Mouse (Mus musculus) heart, embryonic 15.5 days (tissue): ENCODE measurements around the gene Mrpl37. TPM values are rescaled to one million over a fixed set of nuclear protein-coding genes. Genes with fewer than 3 reads are reported as not detected.

ENCODE experiments used
- ATAC-seq: fragments of 200-750 bp; cut with Nextera tagmentation; replicated peaks from 2 replicates; pipeline ENCODE4 v1.8.0; 2017; ENCODE audit warnings: low read depth, moderate TSS enrichment; ENCODE audit not compliant: insufficient number of reproducible peaks, insufficient read depth, low FRiP score
- H3K27ac ChIP-seq: fragments of 300-500 bp; sonication (generic); 2 replicates; pipeline ENCODE4 v1.5.1; 2015; ENCODE audit warnings: mild to moderate bottlenecking, inconsistent platforms
- H3K27me3 ChIP-seq: fragments of 300-500 bp; sonication (generic); 2 replicates; pipeline ENCODE4 v1.6.1; 2015; ENCODE audit warnings: inconsistent platforms
- H3K36me3 ChIP-seq: fragments of 300-500 bp; sonication (generic); 2 replicates; pipeline ENCODE4 v1.6.1; 2015; ENCODE audit warnings: mild to moderate bottlenecking, inconsistent platforms
- H3K4me1 ChIP-seq: fragments of 300-500 bp; sonication (generic); replicated peaks from 2 replicates; pipeline ENCODE4 v1.6.1; 2015; ENCODE audit warnings: inconsistent platforms
- H3K4me2 ChIP-seq: fragments of 300-500 bp; sonication (generic); 2 replicates; pipeline ENCODE4 v1.6.1; 2015; ENCODE audit warnings: inconsistent platforms, mild to moderate bottlenecking, moderate library complexity
- H3K4me3 ChIP-seq: fragments of 300-500 bp; sonication (generic); 2 replicates; pipeline ENCODE4 v1.5.1; 2015; ENCODE audit warnings: mild to moderate bottlenecking, inconsistent platforms
- H3K9ac ChIP-seq: fragments of 300-500 bp; sonication (generic); 2 replicates; pipeline ENCODE4 v1.6.1; 2015; ENCODE audit warnings: mild to moderate bottlenecking, inconsistent platforms
- H3K9me3 ChIP-seq: fragments of 300-500 bp; sonication (generic); replicated peaks from 2 replicates; pipeline ENCODE4 v1.6.1; 2016; ENCODE audit warnings: inconsistent platforms
- WGBS: fragments of 180-500 bp; shearing (Covaris S2); methylation state at CpG from one replicate; pipeline ENCODE4 v1.1.7; 2015; ENCODE audit warnings: mixed read lengths; 5-methylcytosine and 5-hydroxymethylcytosine counted together
- polyA plus RNA-seq: library from polyadenylated mRNA; unstranded; fragments of >200 nt; fragmentation: Nextera tagmentation; extraction: Ambion mirVana; gene quantifications from 2 replicates; pipeline ENCODE4 v1.2.1, GENCODE M21; 2015

Gene Mrpl37
- polyA plus RNA-seq, 1 experiment from 2014 or later, result 79.5 TPM

GRCm38 (mm10) chr4:107094484-107095187, 28.0 kb upstream of the Mrpl37 start:
- no peak overlapping the region for H3K4me2 ChIP-seq
- no peak overlapping the region for H3K27ac ChIP-seq
- H3K4me3 ChIP-seq, result no peak overlapping the region
- WGBS, result 73% methylated on average over 16 of the region's 16 CpGs
- peaks cover 4% of the 10 kb centered on the region; the same call in 1 of the 2 replicates for H3K4me1 ChIP-seq
- no peak for ATAC-seq
- H3K36me3 ChIP-seq, result no peaks in the 10 kb centered on the region
- H3K9ac ChIP-seq, result no peak overlapping the region
- no peaks in the 10 kb centered on the region for H3K9me3 ChIP-seq
- 0 out of 2 replicates have a peak, but pooled peaks cover 6% of the 10 kb centered on the region for H3K27me3 ChIP-seq

- Histone ChIP-seq H3K9me3 (no peaks in the 10 kb centered on the region), H3K27ac (no peak overlapping the region), H3K27me3 (no peaks in the 10 kb centered on the region), H3K4me2 (no peak overlapping the region), H3K4me1 (peaks cover 4% of the 10 kb centered on the region; the same call in 1 of the 2 replicates), H3K9ac (no peak overlapping the region), H3K4me3 (no peak overlapping the region), H3K36me3 (no peaks in the 10 kb centered on the region)
- WGBS, result 81% methylated on average over 14 of the region's 14 CpGs
- no peak for ATAC-seq
These were observed 25.0 kb upstream of the Mrpl37 start for GRCm38 (mm10) chr4:107091696-107092095.

GRCm38 (mm10) chr4:107084858-107085257, 18.2 kb upstream of the Mrpl37 start:
- Histone ChIP-seq H3K27ac (no peak overlapping the region), H3K27me3 (no peaks in the 10 kb centered on the region), H3K4me1 (peaks cover 12% of the 10 kb centered on the region), H3K4me3 (no peak overlapping the region), H3K9me3 (no peaks in the 10 kb centered on the region), H3K36me3 (no peaks in the 10 kb centered on the region), H3K9ac (no peak overlapping the region), H3K4me2 (no peak overlapping the region)
- ATAC-seq, result peak; percentile 64
- 17% methylated on average over 6 of the region's 6 CpGs for WGBS

- Histone ChIP-seq H3K36me3 (no peaks in the 10 kb centered on the region), H3K4me1 (peaks cover 17% of the 10 kb centered on the region), H3K27ac (no peak overlapping the region), H3K4me2 (no peak overlapping the region), H3K4me3 (no peak overlapping the region), H3K9me3 (no peaks in the 10 kb centered on the region), H3K27me3 (no peaks in the 10 kb centered on the region), H3K9ac (no peak overlapping the region)
- WGBS, result 23% methylated on average over 1 of the region's 1 CpGs
- ATAC-seq, result no peak
These were observed 17.7 kb upstream of the Mrpl37 start for GRCm38 (mm10) chr4:107084343-107084742.

- Histone ChIP-seq H3K9ac (no peak overlapping the region), H3K27me3 (no peaks in the 10 kb centered on the region), H3K4me2 (no peak overlapping the region), H3K9me3 (no peaks in the 10 kb centered on the region), H3K4me3 (no peak overlapping the region), H3K27ac (no peak overlapping the region), H3K4me1 (peaks cover 18% of the 10 kb centered on the region), H3K36me3 (no peaks in the 10 kb centered on the region)
- WGBS, result 83% methylated on average over 4 of the region's 4 CpGs
- ATAC-seq, result no peak
These were observed 16.5 kb upstream of the Mrpl37 start for GRCm38 (mm10) chr4:107083126-107083525.

GRCm38 (mm10) chr4:107082185-107082584, 15.5 kb upstream of the Mrpl37 start:
- no peak for ATAC-seq
- no peak overlapping the region for H3K4me2 ChIP-seq
- H3K27me3 ChIP-seq, result no peaks in the 10 kb centered on the region
- H3K4me3 ChIP-seq, result no peak overlapping the region
- no peaks in the 10 kb centered on the region for H3K9me3 ChIP-seq
- WGBS, result 85% methylated on average over 3 of the region's 3 CpGs
- H3K4me1 ChIP-seq, result peaks cover 18% of the 10 kb centered on the region
- H3K36me3 ChIP-seq, result no peaks in the 10 kb centered on the region
- H3K27ac ChIP-seq, result no peak overlapping the region
- no peak overlapping the region for H3K9ac ChIP-seq

- ATAC-seq, result no peak
- H3K4me3 ChIP-seq, result no peak overlapping the region
- H3K9ac ChIP-seq, result no peak overlapping the region
- H3K27ac ChIP-seq, result 0 out of 2 replicates have a peak overlapping the region, but pooled peaks have one; percentile 22
- peaks cover 15% of the 10 kb centered on the region for H3K4me1 ChIP-seq
- H3K9me3 ChIP-seq, result no peaks in the 10 kb centered on the region
- no peaks in the 10 kb centered on the region for H3K36me3 ChIP-seq
- no peak overlapping the region for H3K4me2 ChIP-seq
- H3K27me3 ChIP-seq, result no peaks in the 10 kb centered on the region
These were observed 13.0 kb upstream of the Mrpl37 start for GRCm38 (mm10) chr4:107079716-107080115.

- H3K4me2 ChIP-seq, result no peak overlapping the region
- no peaks in the 10 kb centered on the region for H3K9me3 ChIP-seq
- ATAC-seq, result no peak
- no peak overlapping the region for H3K27ac ChIP-seq
- H3K4me1 ChIP-seq, result peaks cover 7% of the 10 kb centered on the region; the same call in 1 of the 2 replicates
- WGBS, result 82% methylated on average over 4 of the region's 4 CpGs
- no peaks in the 10 kb centered on the region for H3K36me3 ChIP-seq
- no peak overlapping the region for H3K4me3 ChIP-seq
- H3K9ac ChIP-seq, result no peak overlapping the region
- no peaks in the 10 kb centered on the region for H3K27me3 ChIP-seq
These were observed 12.2 kb upstream of the Mrpl37 start for GRCm38 (mm10) chr4:107078894-107079293.

GRCm38 (mm10) chr4:107075456-107075855, 8.8 kb upstream of the Mrpl37 start:
- Histone ChIP-seq H3K27ac (no peak overlapping the region), H3K4me2 (no peak overlapping the region), H3K9me3 (no peaks in the 10 kb centered on the region), H3K4me3 (no peak overlapping the region), H3K9ac (no peak overlapping the region), H3K27me3 (no peaks in the 10 kb centered on the region), H3K36me3 (no peaks in the 10 kb centered on the region), H3K4me1 (peaks cover 7% of the 10 kb centered on the region; the same call in 1 of the 2 replicates)
- 63% methylated on average over 5 of the region's 5 CpGs for WGBS
- ATAC-seq, result no peak

- no peak overlapping the region for H3K4me3 ChIP-seq
- H3K4me1 ChIP-seq, result peaks cover 4% of the 10 kb centered on the region; the same call in 1 of the 2 replicates
- H3K27me3 ChIP-seq, result no peaks in the 10 kb centered on the region
- no peak overlapping the region for H3K4me2 ChIP-seq
- no peak overlapping the region for H3K9ac ChIP-seq
- no peaks in the 10 kb centered on the region for H3K9me3 ChIP-seq
- H3K27ac ChIP-seq, result no peak overlapping the region
- ATAC-seq, result no peak
- no peaks in the 10 kb centered on the region for H3K36me3 ChIP-seq
- 77% methylated on average over 9 of the region's 9 CpGs for WGBS
These were observed 5.7 kb upstream of the Mrpl37 start for GRCm38 (mm10) chr4:107072343-107072742.

GRCm38 (mm10) chr4:107067151-107067840, 628 bp upstream of the Mrpl37 start:
- H3K9me3 ChIP-seq, result no peaks in the 10 kb centered on the region
- H3K4me2 ChIP-seq, result peak overlapping the region; percentile 90
- H3K36me3 ChIP-seq, result peaks cover 17% of the 10 kb centered on the region
- peaks cover 14% of the 10 kb centered on the region for H3K4me1 ChIP-seq
- peak overlapping the region; percentile 67 for H3K9ac ChIP-seq
- H3K27me3 ChIP-seq, result no peaks in the 10 kb centered on the region
- peak overlapping the region; percentile 81 for H3K4me3 ChIP-seq
- ATAC-seq, result peak; percentile 29
- WGBS, result 4% methylated on average over 33 of the region's 33 CpGs
- 0 out of 2 replicates have a peak overlapping the region, but pooled peaks have one; percentile 8 for H3K27ac ChIP-seq
